Mouse (Mus musculus): ENCODE measurements around the gene Hk1. TPM values are rescaled to one million over a fixed set of nuclear protein-coding genes. Genes with fewer than 3 reads are reported as not detected.

Gene Hk1
- polyA plus RNA-seq, 1 experiment from 2014 or later: 215 TPM

DNA sequence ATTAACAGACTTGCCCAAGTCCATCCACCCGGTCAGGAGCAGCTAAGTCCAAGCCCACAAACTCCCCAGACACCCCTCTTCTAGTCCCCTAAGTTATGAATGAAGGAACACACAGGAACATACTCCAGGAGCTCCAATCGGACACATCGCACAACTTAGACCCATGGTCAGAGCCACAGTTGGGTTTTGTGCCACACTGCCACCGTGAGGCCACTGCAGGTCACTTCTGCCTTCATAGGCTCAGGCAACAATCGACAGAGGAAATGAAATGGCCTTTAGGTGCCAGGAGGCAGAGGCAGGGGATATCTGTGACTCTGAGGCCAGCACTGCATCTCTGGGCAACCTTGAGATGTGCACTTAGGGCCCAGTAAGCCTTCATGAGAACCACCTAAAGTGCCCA, 31.2 kb upstream of the Hk1 start:
- ATAC-seq (ENCODE audit: insufficient number of reproducible peaks, low FRiP score): no peak
- no peak overlapping the region for H3K4me2 ChIP-seq
- H3K27me3 ChIP-seq (replicated peaks): peaks cover 14% of the 10 kb centered on the region
- no peak overlapping the region for H3K4me3 ChIP-seq
- H3K27ac ChIP-seq (ENCODE audit: poor library complexity, severe bottlenecking): no peak overlapping the region
- H3K9me3 ChIP-seq (replicated peaks): no peaks in the 10 kb centered on the region
- H3K4me1 ChIP-seq (replicated peaks): peaks cover 25% of the 10 kb centered on the region
- WGBS: 8% methylated on average over 5 of the region's 5 CpGs
- no peak overlapping the region for H3K9ac ChIP-seq
- H3K36me3 ChIP-seq: no peaks in the 10 kb centered on the region

DNA sequence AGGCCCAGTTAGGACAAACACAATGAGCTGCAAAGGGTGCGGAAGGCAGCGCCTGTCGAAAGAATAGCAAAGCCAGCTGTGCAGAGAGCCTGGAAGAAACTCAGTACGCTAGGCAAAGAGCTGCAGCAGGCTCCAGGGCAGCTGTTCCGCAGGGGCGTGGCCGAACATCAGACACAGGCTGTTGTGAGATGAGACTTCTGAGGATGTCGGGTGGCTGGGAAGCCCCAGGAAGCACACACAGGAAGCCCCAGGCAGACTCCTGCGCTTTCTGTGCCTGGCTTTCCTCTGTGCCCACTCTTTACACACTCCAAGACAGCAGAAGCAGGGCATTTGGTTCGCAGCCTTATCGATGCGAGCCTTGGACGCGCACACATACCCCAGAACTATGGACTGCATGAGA, 25.2 kb upstream of the Hk1 start:
- Histone ChIP-seq H3K4me2 (peak overlapping the region; percentile 31), H3K4me1 (replicated peaks) (no peaks in the 10 kb centered on the region), H3K36me3 (no peaks in the 10 kb centered on the region), H3K27ac (ENCODE audit: poor library complexity, severe bottlenecking) (no peak overlapping the region), H3K27me3 (replicated peaks) (peaks cover 18% of the 10 kb centered on the region), H3K9ac (no peak overlapping the region), H3K9me3 (replicated peaks) (no peaks in the 10 kb centered on the region), H3K4me3 (no peak overlapping the region)
- WGBS: 50% methylated on average over 14 of the region's 14 CpGs
- ATAC-seq (ENCODE audit: insufficient number of reproducible peaks, low FRiP score): no peak

DNA sequence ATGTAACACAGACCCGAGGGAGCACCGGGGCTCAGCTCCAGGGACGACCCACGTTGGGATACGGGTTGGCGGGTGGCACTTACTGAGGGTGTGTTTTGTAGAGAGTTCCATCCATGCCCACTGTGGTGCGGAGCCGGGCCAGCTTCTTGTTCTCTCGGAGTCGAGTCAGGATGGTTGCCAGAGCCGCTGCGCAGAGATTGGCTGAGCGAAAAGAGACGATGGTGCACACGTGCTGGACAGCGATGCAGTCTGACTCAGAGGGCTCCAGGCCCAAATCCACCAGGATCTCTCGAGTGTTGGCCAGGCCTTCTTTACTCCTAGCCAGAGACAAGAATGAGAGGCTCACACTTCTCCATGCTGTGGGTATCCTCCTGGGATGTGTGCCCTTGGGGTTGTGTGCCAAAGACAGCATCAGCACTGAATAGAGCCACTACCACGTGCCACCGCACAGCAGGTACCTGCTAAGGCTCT, 22.0 kb upstream of the Hk1 start:
- Histone ChIP-seq H3K4me3 (no peak overlapping the region), H3K4me2 (no peak overlapping the region), H3K4me1 (replicated peaks) (no peaks in the 10 kb centered on the region), H3K27ac (ENCODE audit: poor library complexity, severe bottlenecking) (no peak overlapping the region), H3K27me3 (replicated peaks) (peaks cover 5% of the 10 kb centered on the region; the same call in 1 of the 2 replicates), H3K36me3 (no peaks in the 10 kb centered on the region), H3K9ac (no peak overlapping the region), H3K9me3 (replicated peaks) (no peaks in the 10 kb centered on the region)
- WGBS: 81% methylated on average over 19 of the region's 19 CpGs
- ATAC-seq (ENCODE audit: insufficient number of reproducible peaks, low FRiP score): no peak

DNA sequence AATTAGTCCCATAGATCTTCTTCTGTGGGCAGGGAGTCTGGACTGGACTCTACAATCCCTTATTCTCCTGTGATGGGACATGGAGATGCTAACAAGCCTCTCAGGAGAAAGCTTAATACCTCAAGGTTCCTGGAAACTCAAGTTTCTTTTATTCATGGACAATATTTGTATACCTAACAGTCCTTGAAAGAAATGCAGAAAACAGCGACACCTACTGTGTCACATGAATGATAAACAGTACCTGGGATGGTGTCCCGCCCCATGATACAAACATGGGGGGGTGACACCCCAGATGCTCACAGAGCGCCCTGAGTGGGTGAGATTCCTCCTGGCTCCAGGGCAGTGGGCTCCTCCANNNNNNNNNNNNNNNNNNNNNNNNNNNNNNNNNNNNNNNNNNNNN, 3.3 kb upstream of the Hk1 start:
- no peak for ATAC-seq (ENCODE audit: insufficient number of reproducible peaks, low FRiP score)
- H3K9ac ChIP-seq: no peak overlapping the region
- H3K4me3 ChIP-seq: no peak overlapping the region
- no peaks in the 10 kb centered on the region for H3K9me3 ChIP-seq (replicated peaks)
- no peaks in the 10 kb centered on the region for H3K36me3 ChIP-seq
- no peaks in the 10 kb centered on the region for H3K4me1 ChIP-seq (replicated peaks)
- no peaks in the 10 kb centered on the region; the same call in 1 of the 2 replicates for H3K27me3 ChIP-seq (replicated peaks)
- no peak overlapping the region for H3K27ac ChIP-seq (ENCODE audit: poor library complexity, severe bottlenecking)
- WGBS: 72% methylated on average over 3 of the region's 3 CpGs
- no peak overlapping the region for H3K4me2 ChIP-seq

DNA sequence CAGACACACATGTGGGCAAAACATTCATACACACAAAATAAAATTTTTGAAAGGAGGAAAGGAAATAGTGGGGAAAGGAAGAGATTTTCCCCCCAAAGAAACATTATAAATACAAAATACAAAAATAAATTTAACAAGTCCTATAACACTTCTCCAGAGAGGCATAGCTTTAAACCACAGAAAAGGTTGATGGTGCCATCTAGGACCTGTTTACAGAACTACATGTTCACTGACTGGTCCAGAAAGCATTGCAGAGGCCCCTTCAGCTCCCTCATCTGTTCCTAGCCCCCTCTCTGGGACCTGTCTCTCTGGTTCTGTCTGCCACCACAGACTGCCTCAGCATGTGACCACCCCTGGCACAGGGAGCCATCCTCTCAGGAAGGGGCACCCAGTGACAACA, 1.2 kb upstream of the Hk1 start:
- H3K27me3 ChIP-seq (replicated peaks): no peaks in the 10 kb centered on the region; the same call in 1 of the 2 replicates
- H3K4me1 ChIP-seq (replicated peaks): no peaks in the 10 kb centered on the region
- no peak overlapping the region for H3K9ac ChIP-seq
- no peak for ATAC-seq (ENCODE audit: insufficient number of reproducible peaks, low FRiP score)
- no peaks in the 10 kb centered on the region for H3K9me3 ChIP-seq (replicated peaks)
- H3K27ac ChIP-seq (ENCODE audit: poor library complexity, severe bottlenecking): no peak overlapping the region
- H3K4me3 ChIP-seq: no peak overlapping the region
- H3K36me3 ChIP-seq: no peaks in the 10 kb centered on the region
- no peak overlapping the region for H3K4me2 ChIP-seq

DNA sequence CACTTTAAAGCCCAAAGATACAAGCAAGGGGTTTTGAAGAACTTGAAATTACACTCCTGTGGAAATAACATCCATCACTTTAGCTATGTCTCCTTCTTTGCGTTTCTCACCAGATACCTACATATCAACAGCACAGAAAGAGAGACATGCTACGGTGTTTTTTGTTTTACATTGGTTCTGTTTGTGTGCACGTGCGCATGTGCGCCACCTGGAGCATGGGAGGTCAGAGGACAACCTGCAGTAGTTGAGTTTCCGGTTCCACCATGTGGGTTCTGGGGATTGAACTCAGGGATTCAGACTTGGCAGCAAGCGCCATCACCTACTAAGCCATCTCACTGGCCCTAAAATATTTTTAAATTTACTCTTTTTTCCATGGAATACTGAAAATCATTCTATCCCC, 20.9 kb downstream of the Hk1 start:
- Histone ChIP-seq H3K27me3 (replicated peaks) (no peaks in the 10 kb centered on the region), H3K36me3 (no peaks in the 10 kb centered on the region), H3K4me2 (no peak overlapping the region), H3K9ac (no peak overlapping the region), H3K4me1 (replicated peaks) (no peaks in the 10 kb centered on the region), H3K27ac (ENCODE audit: poor library complexity, severe bottlenecking) (no peak overlapping the region), H3K9me3 (replicated peaks) (no peaks in the 10 kb centered on the region), H3K4me3 (no peak overlapping the region)
- 85% methylated on average over 7 of the region's 7 CpGs for WGBS
- ATAC-seq (ENCODE audit: insufficient number of reproducible peaks, low FRiP score): no peak

DNA sequence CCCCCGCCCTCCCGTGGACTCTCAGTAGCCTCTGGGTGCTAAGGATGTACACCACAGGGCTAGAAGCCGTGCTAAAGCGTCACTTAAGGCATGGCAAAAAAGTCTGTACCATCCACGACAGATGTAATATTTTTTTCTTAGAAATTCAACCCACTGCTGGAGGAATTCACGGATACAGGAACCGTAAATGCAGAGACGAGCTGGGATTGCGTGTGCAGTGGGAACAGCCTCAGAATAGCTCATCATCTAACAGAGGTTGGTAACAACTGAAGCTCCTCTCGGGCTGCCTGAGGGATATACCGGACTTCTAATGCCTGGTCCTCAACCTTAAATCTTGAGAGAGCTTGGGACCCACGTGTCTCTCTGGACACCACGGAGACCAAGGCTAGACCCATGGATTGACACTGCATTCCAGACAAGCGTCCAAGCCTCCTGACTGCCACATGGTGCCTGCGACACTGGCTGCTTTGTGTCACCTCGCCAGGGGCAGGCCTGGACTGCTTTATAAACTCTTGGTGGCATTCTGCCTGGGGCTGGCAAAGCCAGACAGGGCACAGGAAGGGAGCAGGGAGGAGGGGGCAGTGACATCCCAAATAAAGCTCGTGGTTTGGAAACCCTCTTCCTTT, 23.5 kb downstream of the Hk1 start:
- no peaks in the 10 kb centered on the region for H3K4me1 ChIP-seq (replicated peaks)
- H3K27ac ChIP-seq (ENCODE audit: poor library complexity, severe bottlenecking): no peak overlapping the region
- H3K4me2 ChIP-seq: no peak overlapping the region
- WGBS: 76% methylated on average over 17 of the region's 17 CpGs
- H3K9me3 ChIP-seq (replicated peaks): 0 out of 2 replicates have a peak, but pooled peaks cover 2% of the 10 kb centered on the region
- H3K4me3 ChIP-seq: no peak overlapping the region
- no peak overlapping the region for H3K9ac ChIP-seq
- H3K27me3 ChIP-seq (replicated peaks): no peaks in the 10 kb centered on the region
- no peaks in the 10 kb centered on the region for H3K36me3 ChIP-seq
- ATAC-seq (ENCODE audit: insufficient number of reproducible peaks, low FRiP score): no peak

DNA sequence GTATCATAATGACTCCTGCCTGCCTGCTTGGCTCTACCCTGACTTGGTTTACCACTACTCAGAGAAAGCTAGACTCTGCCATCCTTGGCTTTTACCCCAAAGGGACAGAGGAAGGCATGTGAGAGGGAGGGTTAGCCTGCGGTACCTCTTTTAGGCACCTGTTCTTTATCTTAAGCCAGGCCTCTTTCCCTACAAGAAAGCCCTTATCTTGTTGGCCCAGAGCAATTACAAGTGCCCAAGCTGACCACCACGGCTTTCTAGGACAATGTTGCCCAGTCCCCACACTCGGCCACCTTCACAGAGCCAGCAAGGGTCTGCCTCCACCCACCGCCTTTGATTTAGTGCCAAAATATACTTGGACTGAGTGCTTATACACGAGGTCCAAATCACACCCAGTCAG, 34.6 kb downstream of the Hk1 start:
- H3K9me3 ChIP-seq (replicated peaks): peaks cover 5% of the 10 kb centered on the region; the same call in 1 of the 2 replicates
- WGBS: 43% methylated on average over 5 of the region's 5 CpGs
- H3K4me3 ChIP-seq: no peak overlapping the region
- no peak for ATAC-seq (ENCODE audit: insufficient number of reproducible peaks, low FRiP score)
- no peaks in the 10 kb centered on the region for H3K27me3 ChIP-seq (replicated peaks)
- H3K4me1 ChIP-seq (replicated peaks): peaks cover 37% of the 10 kb centered on the region
- no peaks in the 10 kb centered on the region for H3K36me3 ChIP-seq
- no peak overlapping the region for H3K4me2 ChIP-seq
- no peak overlapping the region for H3K9ac ChIP-seq
- no peak overlapping the region for H3K27ac ChIP-seq (ENCODE audit: poor library complexity, severe bottlenecking)

DNA sequence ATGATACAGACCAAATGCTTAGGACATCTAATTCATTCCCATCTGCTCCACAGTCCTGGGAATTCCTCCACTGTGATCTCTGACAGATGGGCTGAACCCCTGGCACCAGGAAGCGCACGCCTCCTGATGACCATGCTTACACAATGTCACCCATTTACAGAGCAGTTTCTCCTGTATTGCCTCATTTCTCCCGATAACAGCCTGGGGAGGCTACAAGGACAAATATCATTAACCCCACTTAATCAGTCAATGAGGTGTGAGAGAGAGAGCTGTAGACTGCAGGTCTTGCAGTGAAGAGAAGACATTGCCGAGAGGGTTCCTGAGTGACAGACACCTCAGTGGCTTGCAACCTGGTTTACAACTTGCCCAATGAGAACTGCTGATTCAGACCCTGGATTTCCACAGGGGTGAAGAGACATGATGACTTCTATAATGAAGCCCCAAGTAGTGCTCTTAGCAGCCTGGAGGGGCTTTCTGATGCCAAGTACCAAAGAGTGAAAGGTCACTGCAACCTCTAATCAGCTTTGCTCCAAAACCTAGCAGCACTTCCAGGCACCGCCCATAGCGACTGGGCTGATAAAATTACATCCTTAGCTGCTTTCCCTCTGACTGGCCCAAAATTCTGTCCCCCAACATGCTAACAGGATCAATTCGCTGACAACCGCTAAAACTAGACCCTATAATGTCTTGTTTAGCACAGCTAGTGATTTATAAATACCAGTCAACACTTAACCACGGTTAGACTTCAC, 35.5 kb downstream of the Hk1 start:
- Histone ChIP-seq H3K4me1 (replicated peaks) (peaks cover 29% of the 10 kb centered on the region), H3K36me3 (no peaks in the 10 kb centered on the region), H3K9me3 (replicated peaks) (peaks cover 5% of the 10 kb centered on the region; the same call in 1 of the 2 replicates), H3K4me3 (no peak overlapping the region), H3K27ac (ENCODE audit: poor library complexity, severe bottlenecking) (no peak overlapping the region), H3K27me3 (replicated peaks) (no peaks in the 10 kb centered on the region), H3K9ac (no peak overlapping the region), H3K4me2 (no peak overlapping the region)
- WGBS: 60% methylated on average over 9 of the region's 9 CpGs
- ATAC-seq (ENCODE audit: insufficient number of reproducible peaks, low FRiP score): no peak

DNA sequence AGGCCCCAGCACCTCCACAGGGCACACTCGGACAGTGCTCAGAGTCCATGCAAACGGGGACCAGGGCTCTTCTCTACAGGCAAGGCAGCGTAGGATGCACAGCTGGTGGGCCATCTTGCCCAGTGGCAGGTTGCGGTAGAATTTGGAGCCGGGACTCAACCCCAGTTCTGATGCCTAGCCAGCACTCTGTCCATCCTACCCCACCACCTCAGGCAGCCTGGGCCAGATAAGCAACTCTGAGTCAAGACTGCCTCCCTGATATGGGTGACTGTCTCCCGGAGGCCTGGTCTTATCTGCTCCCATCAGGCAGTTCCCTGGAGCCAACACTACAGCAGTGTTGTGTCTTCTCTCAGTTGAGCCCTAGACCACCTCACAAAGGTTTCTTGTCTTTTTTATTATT, 37.2 kb downstream of the Hk1 start:
- Histone ChIP-seq H3K4me3 (peak overlapping the region; percentile 86; the same call in 1 of the 2 replicates), H3K36me3 (no peaks in the 10 kb centered on the region), H3K4me1 (replicated peaks) (peaks cover 39% of the 10 kb centered on the region), H3K27me3 (replicated peaks) (no peaks in the 10 kb centered on the region), H3K27ac (ENCODE audit: poor library complexity, severe bottlenecking) (peak overlapping the region; percentile 8; the same call in 1 of the 2 replicates), H3K9me3 (replicated peaks) (no peaks in the 10 kb centered on the region), H3K9ac (0 out of 2 replicates have a peak overlapping the region, but pooled peaks have one; percentile 33), H3K4me2 (peak overlapping the region; percentile 77)
- WGBS: 65% methylated on average over 6 of the region's 6 CpGs
- peak; percentile 28; the same call in 1 of the 2 replicates for ATAC-seq (ENCODE audit: insufficient number of reproducible peaks, low FRiP score)

DNA sequence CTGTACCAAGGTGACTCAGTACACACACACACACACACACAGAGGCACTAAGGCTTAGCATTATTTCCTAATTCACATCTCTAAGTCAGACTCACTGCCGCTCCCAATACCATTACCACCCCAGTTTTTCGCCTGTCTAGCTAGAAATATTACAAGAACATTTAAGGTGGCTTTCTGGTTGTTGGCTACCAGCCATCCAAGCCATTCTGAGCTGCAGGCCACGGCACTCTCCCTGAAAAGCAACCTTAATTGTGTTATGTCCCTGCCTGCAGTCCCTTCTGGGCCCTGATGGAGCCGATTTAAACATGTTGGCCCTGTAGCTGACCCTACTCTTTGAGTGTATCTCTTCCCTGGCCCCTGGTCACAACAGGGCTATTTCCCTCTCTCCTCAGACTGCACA, 37.8 kb downstream of the Hk1 start:
- peak overlapping the region; percentile 77 for H3K4me2 ChIP-seq
- peak overlapping the region; percentile 8; the same call in 1 of the 2 replicates for H3K27ac ChIP-seq (ENCODE audit: poor library complexity, severe bottlenecking)
- 85% methylated on average over 4 of the region's 4 CpGs for WGBS
- no peaks in the 10 kb centered on the region for H3K9me3 ChIP-seq (replicated peaks)
- no peak for ATAC-seq (ENCODE audit: insufficient number of reproducible peaks, low FRiP score)
- H3K27me3 ChIP-seq (replicated peaks): no peaks in the 10 kb centered on the region
- no peaks in the 10 kb centered on the region for H3K36me3 ChIP-seq
- peak overlapping the region; percentile 33; the same call in 1 of the 2 replicates for H3K9ac ChIP-seq
- H3K4me3 ChIP-seq: peak overlapping the region; percentile 86
- H3K4me1 ChIP-seq (replicated peaks): peaks cover 45% of the 10 kb centered on the region

Measured in heart, embryonic 12.5 days (tissue).